Mouse (Mus musculus) liver, embryonic 14.5 days (tissue): Measurements from ENCODE around the gene Zfp747. TPM values are rescaled to one million over a fixed set of nuclear protein-coding genes. Genes with fewer than 3 reads are reported as not detected.
"Not testable (repeated sequence)": the region's sequence is repeated elsewhere in the genome, so short reads cannot be mapped to it uniquely, and the experiment has no call there.

ENCODE experiments used
- ATAC-seq: fragments of 200-750 bp; cut with Nextera tagmentation; 2 replicates; pipeline ENCODE4 v1.8.0; 2017; ENCODE audit warnings: moderate number of reproducible peaks, mild to moderate bottlenecking, moderate library complexity; ENCODE audit not compliant: insufficient read depth
- DNase-seq, 3 experiments: peaks; one replicate each; pipeline ENCODE4 v3.0.0-alpha.2; 2012 to 2013; ENCODE audit warnings: low read depth in 3 of 3, low spot score in 3 of 3
- H3K27ac ChIP-seq: fragments of 300-500 bp; sonication (generic); 2 replicates; pipeline ENCODE4 v1.5.1; 2014; ENCODE audit warnings: moderate library complexity, mild to moderate bottlenecking, control low read depth, inconsistent platforms
- H3K27me3 ChIP-seq: fragments of 300-500 bp; sonication (generic); 2 replicates; pipeline ENCODE4 v1.6.1; 2014; ENCODE audit warnings: mild to moderate bottlenecking, low read length, moderate library complexity; ENCODE audit not compliant: control insufficient read depth, insufficient read depth
- H3K36me3 ChIP-seq: fragments of 300-500 bp; sonication (generic); replicated peaks from 2 replicates; pipeline ENCODE4 v1.6.1; 2014; ENCODE audit warnings: low read depth; ENCODE audit not compliant: control insufficient read depth, insufficient read depth
- H3K4me1 ChIP-seq, 2 experiments: fragments of 200-500 bp in 1 of 2; fragments of 300-500 bp in 1 of 2; sonication (generic) in 1 of 2; replicated peaks; 2 replicates each; pipeline ENCODE4 v1.6.1; 2012 to 2014; ENCODE audit warnings: antibody characterized with exemption in 1 of 2, inconsistent platforms in 1 of 2, low read length in 1 of 2; ENCODE audit not compliant: control insufficient read depth in 2 of 2, insufficient read depth in 2 of 2
- H3K4me2 ChIP-seq: fragments of 300-500 bp; sonication (generic); 2 replicates; pipeline ENCODE4 v1.6.1; 2014; ENCODE audit warnings: low read depth, mild to moderate bottlenecking, control low read depth, moderate library complexity
- H3K4me3 ChIP-seq, 2 experiments: fragments of 200-500 bp in 1 of 2; fragments of 300-500 bp in 1 of 2; sonication (generic) in 1 of 2; 2 replicates each; pipeline ENCODE4 v1.5.1; 2012 to 2014; ENCODE audit warnings: low read depth in 2 of 2, low read length in 2 of 2, mild to moderate bottlenecking in 2 of 2, control low read depth in 1 of 2, inconsistent platforms in 1 of 2, moderate library complexity in 1 of 2; ENCODE audit not compliant: insufficient read depth in 1 of 2
- H3K9ac ChIP-seq: fragments of 300-500 bp; sonication (generic); replicated peaks from 2 replicates; pipeline ENCODE4 v1.6.1; 2014; ENCODE audit warnings: mild to moderate bottlenecking, control low read depth, moderate library complexity
- H3K9me3 ChIP-seq: fragments of 300-500 bp; sonication (generic); 2 replicates; pipeline ENCODE4 v1.6.1; 2016; ENCODE audit warnings: low read length, mixed read lengths; ENCODE audit not compliant: control insufficient read depth
- CTCF ChIP-seq: IDR thresholded peaks from 2 replicates; pipeline ENCODE4 v1.5.1; 2016; ENCODE audit warnings: antibody characterized with exemption, low read depth, control low read depth
- EP300 ChIP-seq: IDR thresholded peaks from 2 replicates; pipeline ENCODE4 v1.6.1; 2016; ENCODE audit warnings: antibody characterized with exemption, low read depth
- WGBS: fragments of 180-500 bp; shearing (Covaris S2); extraction: QIAGEN DNeasy Blood & Tissue Kit; methylation state at CpG from one replicate; pipeline ENCODE4 v1.1.7; 2014; ENCODE audit not compliant: insufficient replicate concordance; 5-methylcytosine and 5-hydroxymethylcytosine counted together
- polyA plus RNA-seq, 2 experiments: library from polyadenylated mRNA; depleted of rRNA in 1 of 2; stranded (reverse) in 1 of 2; unstranded in 1 of 2; fragments of >200 nt; fragmentation: Nextera tagmentation in 1 of 2; extraction: Ambion mirVana in 1 of 2; gene quantifications; 2 replicates each; pipeline versions ENCODE4 v1.2.1 to v1.2.3; 2012 to 2014

Gene Zfp747
- polyA plus RNA-seq (2012; rRNA removed), result 1.2 and 1.9 TPM in 2 replicates
- 1.2 and 1.8 TPM in 2 replicates for polyA plus RNA-seq (2014; fragmentation: Nextera tagmentation; extraction: Ambion mirVana)

DNA sequence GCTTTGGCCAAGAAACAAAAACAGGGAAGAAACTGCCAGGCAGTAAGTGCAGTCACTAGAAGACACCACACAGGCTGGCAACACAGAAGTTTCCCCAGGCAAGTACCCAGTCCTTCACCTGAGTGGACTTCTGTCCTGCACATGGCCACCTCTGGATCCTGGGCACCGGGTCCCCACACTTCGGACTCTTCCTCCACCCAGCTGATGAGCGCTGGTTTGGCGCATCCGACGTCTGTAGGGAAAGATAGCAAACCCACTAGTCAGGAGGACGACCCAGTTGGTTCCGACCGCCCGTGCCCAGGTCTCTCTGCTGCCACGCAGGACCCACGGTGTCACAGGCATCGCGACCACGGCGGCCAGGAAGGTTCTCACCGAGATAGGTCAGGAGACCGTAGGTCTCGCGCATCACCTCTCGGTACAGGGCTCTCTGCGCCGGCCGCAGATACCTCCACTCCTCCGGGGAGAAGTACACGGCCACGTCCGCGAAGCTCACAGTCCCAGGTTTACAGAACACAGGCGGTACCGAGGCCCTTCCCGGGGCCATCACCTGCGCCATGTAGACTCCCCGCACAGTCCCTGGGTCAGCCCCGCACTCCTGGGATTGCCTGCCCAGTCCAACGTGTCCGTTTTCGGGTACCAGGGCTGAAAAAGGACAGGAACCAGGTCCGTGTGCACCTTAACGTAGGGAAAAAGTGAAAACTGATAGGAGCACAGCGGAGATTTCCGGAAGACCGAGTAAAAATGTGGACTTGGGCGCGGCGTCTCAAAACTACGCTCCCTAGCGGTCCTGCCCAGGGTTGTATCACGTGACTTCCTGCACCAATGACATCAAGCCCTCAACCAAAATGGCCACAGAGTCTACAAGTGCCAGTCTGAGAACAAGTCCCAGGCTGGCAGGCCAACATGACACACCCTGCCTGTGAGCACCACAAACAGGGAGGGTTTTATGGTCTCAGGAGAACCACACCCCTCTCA lies at the start of gene Zfp747:
Gene Zfp747 (minus strand): TSS at position 780 of the 975 bp plus-strand sequence.
- DNase-seq (peak; percentile 95 to 97 (median 96)), ATAC-seq (peak; percentile 96)
- peaks cover 6 to 15% of the 10 kb centered on the region in 2 experiments for H3K4me1 ChIP-seq
- peak within 1 kb of the TSS; percentile 82 for H3K9ac ChIP-seq
- H3K4me3 ChIP-seq, result peak within 1 kb of the TSS; percentile 76 to 77
- H3K27me3 ChIP-seq, H3K9me3 ChIP-seq, H3K36me3 ChIP-seq, H3K27ac ChIP-seq: not testable (repeated sequence)
- TF ChIP-seq CTCF, result peak; percentile 86
- WGBS, result 1% methylated on average over 48 of the region's 49 CpGs
- H3K4me2 ChIP-seq, result peak within 1 kb of the TSS; percentile 76

- Histone ChIP-seq H3K4me2 (no peak overlapping the region), H3K4me3 (no peak overlapping the region), H3K4me1 (peaks cover 5 to 15% of the 10 kb centered on the region in 2 experiments; a peak in 2 of 4 replicates), H3K36me3 (no peaks in the 10 kb centered on the region), H3K9me3 (no peaks in the 10 kb centered on the region), H3K9ac (no peak overlapping the region), H3K27ac (no peak overlapping the region), H3K27me3 (peaks cover 4% of the 10 kb centered on the region; the same call in 1 of the 2 replicates)
- WGBS, result 71% methylated on average over 3 of the region's 3 CpGs
- ATAC-seq, result no peak
- DNase-seq, result no peak
- TF ChIP-seq CTCF (no peak), EP300 (no peak)
Measured at GRCm38 (mm10) chr7:127425291-127425690, 49.4 kb upstream of the Zfp747 start.

- peak overlapping the region; percentile 87 to 92 for H3K4me3 ChIP-seq
- H3K9me3 ChIP-seq, result no peaks in the 10 kb centered on the region
- H3K36me3 ChIP-seq, result no peaks in the 10 kb centered on the region
- peaks cover 5 to 15% of the 10 kb centered on the region in 2 experiments; a peak in 2 of 4 replicates for H3K4me1 ChIP-seq
- H3K4me2 ChIP-seq, result peak overlapping the region; percentile 99
- peak; percentile 57 for ATAC-seq
- peaks cover 4% of the 10 kb centered on the region; the same call in 1 of the 2 replicates for H3K27me3 ChIP-seq
- WGBS, result 1% methylated on average over 15 of the region's 15 CpGs
- DNase-seq, result peak; percentile 37 to 42 (median 41)
- H3K27ac ChIP-seq, result no peak overlapping the region
- H3K9ac ChIP-seq, result peak overlapping the region; percentile 83
- no peak for TF ChIP-seq EP300
- TF ChIP-seq CTCF, result no peak
Measured at GRCm38 (mm10) chr7:127422247-127422646, 46.4 kb upstream of the Zfp747 start.

DNA sequence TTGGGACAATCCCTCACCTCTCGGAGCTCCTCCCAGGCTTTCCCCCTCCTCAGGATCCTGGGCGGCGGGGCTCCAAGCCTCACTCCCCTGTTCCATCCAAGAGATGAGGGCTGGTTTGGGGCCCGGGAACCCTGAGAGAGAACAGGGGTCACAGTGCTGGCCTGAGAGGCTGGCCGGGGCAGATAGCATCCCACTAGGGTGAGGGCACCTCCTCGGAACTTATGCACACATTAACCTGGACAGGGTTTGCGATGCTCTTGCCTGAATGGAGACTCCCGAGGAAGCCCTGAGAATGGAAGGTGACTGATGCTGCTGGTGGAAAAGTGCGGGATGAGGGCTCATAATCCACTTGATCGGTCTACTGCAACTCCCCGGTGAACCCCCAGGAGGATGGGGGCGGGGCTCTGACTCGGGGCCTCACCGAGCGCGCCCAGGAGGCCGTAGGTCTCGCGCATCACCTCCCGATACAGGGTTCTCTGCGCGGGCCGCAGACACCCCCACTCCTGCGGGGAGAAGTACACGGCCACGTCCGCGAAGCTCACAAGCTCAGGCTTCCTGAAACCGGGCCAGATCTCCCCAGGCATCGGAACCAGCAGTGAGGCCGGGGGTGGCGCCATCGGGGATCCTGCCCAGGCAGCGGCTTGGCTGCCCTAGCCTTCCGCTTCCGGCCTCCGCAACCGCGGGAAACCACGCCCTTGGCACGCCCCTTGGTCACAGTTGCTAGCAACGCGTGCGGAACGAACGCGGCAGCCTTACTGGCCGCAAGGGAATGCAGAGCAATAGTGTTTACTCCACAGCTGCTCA lies 45.7 kb upstream of the Zfp747 start, which contains the start of gene Zfp688:
Gene Zfp688 (minus strand): TSS at position 681 of the 804 bp plus-strand sequence.
- Histone ChIP-seq H3K36me3 (no peaks in the 10 kb centered on the region), H3K4me1 (peaks cover 5 to 15% of the 10 kb centered on the region in 2 experiments; a peak in 2 of 4 replicates), H3K4me2 (peak within 1 kb of the TSS; percentile 99), H3K4me3 (peak within 1 kb of the TSS; percentile 87 to 92), H3K9ac (peak within 1 kb of the TSS; percentile 83), H3K27ac (peak within 1 kb of the TSS; percentile 47), H3K9me3 (no peaks in the 10 kb centered on the region), H3K27me3 (peaks cover 4% of the 10 kb centered on the region; the same call in 1 of the 2 replicates)
- no peak for TF ChIP-seq EP300
- TF ChIP-seq CTCF, result peak; percentile 27
- DNase-seq, result peak; percentile 79 to 85 (median 83)
- under 1% methylated on average over 48 of the region's 48 CpGs for WGBS
- peak; percentile 96 for ATAC-seq
